Mouse (Mus musculus) right cerebral cortex, postnatal 4 days (tissue): ENCODE results near the gene Msh2.

Source experiments
- DNase-seq: peaks from one replicate; pipeline ENCODE4 v3.0.0-alpha.2; 2022

Msh2 gene

DNA sequence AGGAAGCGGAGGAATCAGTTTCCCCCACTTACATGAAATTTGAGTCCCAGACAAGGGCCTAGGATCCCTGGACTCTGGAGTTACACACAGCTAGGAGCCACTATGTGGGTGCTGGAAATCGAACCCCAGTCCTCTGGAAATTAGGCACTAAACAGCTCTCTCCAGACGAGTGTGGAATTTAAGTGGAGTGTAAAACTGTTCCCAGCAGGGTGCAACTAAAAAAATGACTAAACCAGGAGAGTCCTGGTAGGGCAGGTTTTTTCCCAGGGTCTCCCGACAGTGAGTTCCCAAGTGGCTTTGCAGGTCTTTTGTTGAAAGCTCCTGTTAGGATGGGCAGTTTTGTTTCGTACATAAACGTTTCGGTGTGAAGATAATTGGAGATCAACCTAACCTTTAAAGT is 52.6 kb downstream of the Msh2 start:
- DNase-seq, result no peak

DNA sequence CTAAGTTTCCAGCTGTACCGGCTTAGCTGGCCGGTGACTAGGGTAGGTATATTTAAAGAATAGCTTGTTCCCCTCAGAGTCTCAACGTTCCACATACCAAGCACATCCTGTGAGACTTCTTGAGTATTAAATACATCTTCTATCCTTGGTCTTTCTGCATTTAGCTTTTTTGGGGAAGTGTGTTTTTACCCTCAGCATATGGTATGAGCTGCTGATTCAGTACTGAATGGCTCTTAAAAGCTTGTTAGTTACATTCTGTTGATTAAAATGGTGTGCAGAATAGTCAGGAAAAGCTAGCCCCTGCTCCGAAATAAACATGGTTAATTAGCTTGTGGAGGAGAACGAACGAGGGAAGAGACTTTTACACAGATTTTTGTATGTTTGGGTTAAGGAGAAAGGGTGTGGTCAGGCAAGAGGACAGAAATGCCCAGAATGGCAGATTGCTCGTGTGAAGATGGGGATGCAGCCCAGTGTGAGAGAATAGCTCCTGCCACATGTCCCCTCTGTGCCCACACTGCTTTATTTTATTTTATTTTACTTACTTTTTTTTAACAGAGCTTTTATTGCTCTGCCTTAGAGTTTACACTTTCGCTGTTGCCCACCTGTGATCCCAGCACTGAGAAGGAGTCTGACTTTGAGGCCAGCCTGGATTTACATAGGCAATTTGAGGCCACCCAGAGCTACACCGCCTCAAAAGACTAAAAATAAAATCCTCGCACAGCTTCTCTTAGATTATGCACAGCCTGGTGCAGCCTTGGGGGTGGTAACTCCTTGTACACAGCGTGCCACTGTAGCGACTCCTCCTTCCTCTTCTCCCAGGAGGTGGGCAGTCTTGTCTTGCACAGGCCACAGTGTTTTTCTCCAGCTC is 54.6 kb downstream of the Msh2 start:
- DNase-seq, result no peak

- DNase-seq, result no peak
These were observed 59.8 kb downstream of the Msh2 start for GRCm38 (mm10) chr17:87731962-87732361.

GRCm38 (mm10) chr17:87734471-87734870 is 62.3 kb downstream of the Msh2 start:
- DNase-seq, result no peak

DNA sequence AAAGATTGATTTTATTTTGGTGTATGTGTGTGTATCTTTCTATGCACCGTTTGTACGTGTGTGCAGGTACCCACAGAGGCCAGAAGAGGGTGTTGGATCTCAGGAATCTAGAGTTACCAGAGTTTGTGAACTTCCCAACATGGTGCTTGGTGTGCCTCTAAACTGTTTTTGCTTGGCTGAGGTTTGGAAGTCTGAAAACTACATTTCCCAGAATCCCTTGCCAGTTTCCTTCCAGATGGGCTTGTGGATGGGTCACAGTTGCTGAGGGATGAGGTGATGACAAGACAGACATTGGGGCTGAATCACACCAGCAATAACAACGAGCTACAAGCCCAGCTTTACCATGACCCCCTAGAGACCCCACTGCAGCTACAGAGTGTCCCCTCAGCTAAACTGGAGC is 65.0 kb downstream of the Msh2 start:
- DNase-seq, result no peak

- no peak for DNase-seq
These were observed 67.7 kb downstream of the Msh2 start for GRCm38 (mm10) chr17:87739835-87740234.

- peak; percentile 51 for DNase-seq
These were observed 73.1 kb downstream of the Msh2 start for GRCm38 (mm10) chr17:87744985-87745925.

GRCm38 (mm10) chr17:87745926-87746888 is 74.1 kb downstream of the Msh2 start:
- DNase-seq, result peak; percentile 69

GRCm38 (mm10) chr17:87760315-87760714 is 88.2 kb downstream of the Msh2 start:
- no peak for DNase-seq

GRCm38 (mm10) chr17:87763146-87763545 is 91.0 kb downstream of the Msh2 start:
- DNase-seq, result no peak

- DNase-seq, result no peak
These were observed 92.9 kb downstream of the Msh2 start for GRCm38 (mm10) chr17:87765031-87765430.

DNA sequence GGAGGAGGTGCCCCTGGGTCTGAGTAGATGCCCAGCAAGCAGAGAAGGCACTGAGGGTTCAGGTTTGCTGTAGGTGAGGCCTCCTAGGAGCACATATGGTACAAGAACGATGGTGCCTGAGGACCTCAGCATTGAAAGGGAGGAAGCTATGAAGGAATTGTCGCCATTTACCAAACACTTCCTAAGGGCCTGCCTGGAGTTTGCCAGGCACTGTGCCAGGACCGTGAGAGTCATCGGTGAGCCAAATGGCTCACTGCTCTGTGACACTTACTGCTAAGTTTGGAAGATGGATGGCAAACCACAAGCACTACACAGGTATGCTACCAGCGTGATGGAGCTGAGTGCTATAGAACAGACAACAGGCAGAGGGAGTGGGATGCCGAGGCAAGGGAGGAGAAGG is 94.8 kb downstream of the Msh2 start:
- no peak for DNase-seq

DNA sequence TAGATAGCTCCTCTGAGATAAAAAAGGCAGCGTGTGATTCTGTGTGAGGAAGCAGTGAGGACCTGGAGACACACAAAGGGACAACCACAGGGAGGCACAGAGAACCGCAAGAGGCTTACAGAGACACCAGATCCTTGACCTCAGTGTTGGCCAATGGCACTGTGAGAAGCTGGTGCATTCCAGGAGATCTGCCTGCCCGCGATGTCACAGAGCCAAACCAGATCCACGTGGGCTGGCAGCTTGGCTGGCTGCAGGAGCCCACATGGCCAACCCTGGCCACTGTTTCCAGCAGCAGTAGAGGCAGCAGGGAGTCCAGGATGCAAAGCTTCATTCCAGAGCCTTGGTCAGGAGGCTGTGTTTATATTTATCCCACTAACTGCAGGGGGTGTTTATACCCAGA is 98.6 kb downstream of the Msh2 start:
- no peak for DNase-seq

DNA sequence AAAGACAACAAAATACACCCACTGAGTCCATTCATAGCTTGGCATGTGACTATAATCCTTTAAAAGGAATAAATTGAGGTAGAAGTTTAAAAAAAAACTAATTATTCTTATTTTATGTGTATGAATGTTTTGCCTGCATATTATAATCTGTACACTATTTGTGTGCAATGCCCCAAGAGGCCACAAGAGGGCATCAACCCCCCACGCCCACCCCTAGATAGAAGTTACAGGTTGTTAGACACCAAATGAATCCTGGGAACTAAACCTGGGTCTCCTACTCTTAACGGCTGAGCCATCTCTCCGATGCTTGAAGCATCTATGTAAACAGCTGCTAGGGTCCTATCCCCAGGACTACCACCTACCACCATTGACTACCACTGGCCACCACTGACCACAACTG is 101.0 kb downstream of the Msh2 start:
- no peak for DNase-seq
